Mouse (Mus musculus) liver, adult 2 months (tissue): ENCODE results near the gene Vmp1.

Experiments
- CTCF ChIP-seq: fragments of 200-500 bp; IDR thresholded peaks from 2 replicates; pipeline ENCODE4 v1.5.1; 2011; ENCODE audit warnings: low read depth, low read length, control low read depth
- POLR2A ChIP-seq: fragments of 200-500 bp; IDR thresholded peaks from 2 replicates; pipeline ENCODE4 v1.6.1; 2011; ENCODE audit warnings: low read length, control low read depth; ENCODE audit not compliant: insufficient read depth; ENCODE audit errors: extremely low read depth

GRCm38 (mm10) chr11:86571047-86571855 lies 112.4 kb downstream of the Vmp1 start:
- TF ChIP-seq CTCF (no peak), POLR2A (no peak)
